Mouse (Mus musculus): ENCODE results near the gene Adipor1.
A peak's percentile ranks its signal among the peaks of the same experiment; 100 is the strongest.

The Adipor1 gene

GRCm38 (mm10) chr1:134415168-134415831 is at the start of gene Adipor1:
Adipor1 (plus strand) TSS chr1:134415378.
- DNase-seq (ENCODE audit: extremely low spot score, low spot score), result peak; percentile 96

DNA sequence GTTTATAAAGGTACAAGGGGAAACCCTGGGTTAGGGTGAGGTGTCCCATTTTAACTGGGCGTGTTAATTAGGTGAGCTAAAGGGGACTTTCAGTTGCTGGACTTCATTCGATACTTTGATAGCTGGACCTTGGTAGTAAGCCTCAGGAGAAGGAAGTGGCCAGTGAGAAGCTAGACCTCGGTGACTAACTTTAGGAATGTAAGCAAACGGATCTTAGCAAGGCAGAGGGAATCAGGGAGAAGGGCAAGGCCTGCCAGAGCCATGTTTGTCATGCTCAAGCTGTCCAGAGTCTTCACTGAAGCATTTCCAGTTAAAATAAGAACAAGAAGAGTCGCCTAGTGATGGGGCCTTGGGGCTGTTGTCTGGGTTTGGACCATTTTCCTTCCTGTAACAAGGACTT is 49.7 kb upstream of the Adipor1 start:
- no peak for DNase-seq (ENCODE audit: extremely low spot score, low spot score)

DNA sequence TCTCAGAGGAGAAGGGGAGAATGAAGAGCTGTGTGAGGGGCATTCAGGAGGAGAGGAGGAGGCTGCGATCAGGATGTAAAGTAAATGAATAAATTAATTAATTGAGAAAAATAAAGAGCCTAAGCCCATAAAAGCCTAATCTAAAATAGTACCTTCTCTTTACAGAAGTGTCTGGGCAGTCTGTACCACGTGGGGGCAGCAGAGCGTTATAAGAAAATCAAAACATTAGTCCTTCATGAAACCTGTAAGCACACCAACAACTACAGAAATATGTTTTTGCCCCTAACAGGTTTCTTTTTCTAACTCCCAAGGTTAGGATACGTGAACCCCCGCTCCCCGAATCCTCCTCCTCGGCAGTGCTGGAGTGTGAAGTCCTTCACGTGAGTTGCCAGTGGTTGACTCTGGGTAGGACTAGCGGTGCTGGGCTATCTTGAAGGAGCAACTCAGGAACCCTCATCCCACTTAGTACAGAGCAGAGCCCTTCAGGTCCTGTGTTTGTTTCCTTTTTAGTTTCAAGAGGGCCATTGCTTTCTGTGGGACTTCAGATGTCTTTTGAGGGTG is 46.3 kb upstream of the Adipor1 start:
- no peak for DNase-seq (ENCODE audit: extremely low spot score, low spot score)

DNA sequence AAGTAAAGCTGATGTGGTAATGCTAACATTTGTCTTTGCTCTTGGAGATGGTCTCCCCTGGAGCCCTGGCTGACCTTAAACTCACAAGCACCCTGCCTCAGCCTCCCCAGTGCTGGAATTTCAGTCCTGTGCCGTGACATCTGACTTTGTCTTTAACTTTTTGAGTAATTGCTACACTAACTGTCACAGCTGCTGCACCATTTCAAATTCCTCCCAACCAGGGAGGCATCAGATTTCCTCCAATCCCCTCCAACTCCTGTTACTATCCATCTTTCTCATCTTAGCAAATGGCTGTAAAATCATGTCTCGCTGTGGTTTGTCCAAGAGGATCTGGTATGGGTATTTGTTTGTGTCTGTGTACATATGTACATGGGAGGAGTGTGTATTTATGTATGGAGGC is 41.1 kb upstream of the Adipor1 start:
- DNase-seq (ENCODE audit: extremely low spot score, low spot score), result no peak

- no peak for DNase-seq (ENCODE audit: extremely low spot score, low spot score)
Measured at GRCm38 (mm10) chr1:134381051-134381450, 34.1 kb upstream of the Adipor1 start.

DNA sequence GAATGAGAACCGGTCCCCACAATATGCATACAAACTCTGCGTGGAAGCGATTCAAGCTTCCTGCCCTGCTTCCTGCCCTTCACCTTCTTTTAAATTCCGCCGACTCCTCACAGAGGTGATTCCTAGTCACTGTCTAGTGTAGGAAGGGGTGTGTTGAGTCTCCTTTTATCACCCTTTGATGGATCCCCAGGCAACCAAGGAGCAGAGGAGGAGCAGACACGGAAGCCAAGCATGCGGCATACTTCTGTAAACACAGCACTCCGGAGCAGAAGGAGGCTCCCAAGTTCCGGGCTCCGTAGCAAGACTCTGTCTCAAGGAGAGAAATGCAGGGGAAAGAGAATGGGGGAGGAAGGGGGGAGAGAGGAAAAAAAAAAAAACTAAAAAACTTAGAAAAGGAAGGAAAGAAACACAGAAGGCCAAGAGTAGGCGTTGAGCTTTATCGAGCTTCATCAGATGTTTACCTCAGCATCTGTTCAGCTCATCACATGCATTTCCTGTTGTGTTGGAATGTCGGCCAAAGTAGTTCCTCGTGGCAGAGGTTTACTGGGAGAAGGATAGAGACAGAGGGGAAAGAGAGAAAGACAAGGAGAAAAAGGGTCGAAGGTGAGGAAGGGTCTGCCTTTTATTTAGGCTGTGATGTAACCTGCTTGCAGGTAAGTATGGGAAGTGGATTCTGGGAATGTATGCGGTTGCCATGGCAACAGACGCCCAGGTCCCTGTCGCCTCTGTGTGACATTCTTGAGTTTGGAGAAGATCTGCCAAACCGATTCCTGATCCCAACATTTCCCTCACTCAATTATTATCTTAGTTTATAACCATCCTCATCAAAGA is 33.2 kb upstream of the Adipor1 start:
- DNase-seq (ENCODE audit: extremely low spot score, low spot score), result peak; percentile 31

DNA sequence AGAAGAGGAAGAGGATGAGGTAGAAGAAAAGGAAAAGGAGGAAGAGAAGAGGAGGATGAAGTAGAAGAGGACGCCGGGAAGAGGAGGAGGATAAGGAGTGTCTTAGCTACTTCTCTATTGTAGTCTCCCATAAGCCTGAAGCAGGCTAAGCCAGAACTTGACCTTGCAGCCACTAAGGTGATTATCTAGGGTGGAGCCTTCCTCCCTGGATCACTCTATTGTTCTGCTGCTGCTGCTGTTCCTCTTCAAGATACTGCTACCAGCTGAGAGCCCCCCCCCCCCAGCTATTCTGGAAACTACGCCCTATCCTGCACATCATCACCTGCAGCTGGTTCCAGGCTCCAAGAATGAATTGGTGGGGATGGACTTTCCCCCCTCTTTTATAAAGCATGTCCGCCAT is 30.6 kb upstream of the Adipor1 start:
- no peak for DNase-seq (ENCODE audit: extremely low spot score, low spot score)

DNA sequence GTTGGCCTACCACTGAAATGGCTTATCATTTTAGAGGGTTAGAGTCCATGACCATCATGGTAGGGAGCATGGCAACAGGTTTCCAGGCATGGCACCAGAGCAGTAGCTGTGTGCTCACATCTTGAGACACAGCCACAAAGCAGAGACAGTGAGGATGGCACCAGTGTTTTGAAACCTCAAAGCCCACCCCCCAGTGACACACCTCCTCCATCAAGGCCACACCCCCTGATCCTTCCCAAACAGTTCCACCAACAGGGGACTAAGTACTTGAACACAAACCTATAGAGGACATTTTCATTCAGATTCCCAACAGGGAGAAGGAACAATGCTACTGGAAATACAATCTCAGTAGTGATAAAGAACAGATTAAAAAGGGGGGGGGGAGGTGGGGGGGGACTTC is 30.0 kb upstream of the Adipor1 start:
- no peak for DNase-seq (ENCODE audit: extremely low spot score, low spot score)

- DNase-seq (ENCODE audit: extremely low spot score, low spot score), result no peak
Measured at GRCm38 (mm10) chr1:134385666-134386065, 29.5 kb upstream of the Adipor1 start, which contains the start of gene 4933406M09Rik. 4933406M09Rik (plus strand) TSS chr1:134385940.

GRCm38 (mm10) chr1:134393827-134394226 is 21.4 kb upstream of the Adipor1 start:
- no peak for DNase-seq (ENCODE audit: extremely low spot score, low spot score)

DNA sequence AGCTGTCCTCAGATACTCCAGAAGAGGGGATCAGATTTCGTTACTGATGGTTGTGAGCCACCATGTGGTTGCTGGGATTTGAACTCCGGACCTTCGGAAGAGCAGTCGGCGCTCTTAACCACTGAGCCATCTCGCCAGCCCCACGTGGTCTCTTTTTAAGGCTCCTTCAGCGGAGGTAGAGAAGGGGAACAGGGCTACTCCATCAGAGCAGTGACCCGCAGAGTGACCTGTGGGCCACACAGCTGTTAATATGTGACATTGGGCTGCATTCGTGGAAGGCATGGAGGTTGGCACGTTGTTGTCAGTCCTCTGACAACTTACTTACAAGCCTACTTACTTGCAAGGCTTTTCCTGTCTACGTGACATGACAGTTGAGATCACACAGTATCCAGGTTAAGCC is 17.0 kb upstream of the Adipor1 start:
- DNase-seq (ENCODE audit: extremely low spot score, low spot score), result no peak

- DNase-seq (ENCODE audit: extremely low spot score, low spot score), result no peak
Measured at GRCm38 (mm10) chr1:134399735-134400134, 15.4 kb upstream of the Adipor1 start.

- DNase-seq (ENCODE audit: extremely low spot score, low spot score), result peak; percentile 91
Measured at GRCm38 (mm10) chr1:134405509-134406413, 9.4 kb upstream of the Adipor1 start, which contains the start of gene Cyb5r1. Cyb5r1 (plus strand) TSS chr1:134405559.

GRCm38 (mm10) chr1:134406414-134406771 is 8.8 kb upstream of the Adipor1 start:
- no peak for DNase-seq (ENCODE audit: extremely low spot score, low spot score)

DNA sequence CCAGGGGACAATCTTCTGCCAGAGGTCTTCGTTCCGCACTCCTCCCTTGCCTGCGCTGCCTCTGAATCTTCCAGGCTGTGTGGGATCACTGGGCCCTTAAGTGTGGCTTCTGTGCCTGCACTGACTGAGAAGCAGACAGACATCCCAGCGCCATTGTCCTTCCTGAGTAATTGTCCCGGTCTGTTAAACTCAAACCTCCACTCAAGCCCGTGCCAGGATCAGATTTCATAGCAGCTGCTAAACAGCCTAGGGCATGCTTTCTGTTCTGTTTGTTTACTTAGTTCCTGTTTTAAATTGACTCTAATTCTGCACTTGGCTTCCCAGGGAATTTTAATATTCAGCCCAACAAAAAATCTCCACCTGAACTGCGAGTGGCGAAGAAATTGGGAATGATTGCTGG is 7.1 kb upstream of the Adipor1 start:
- no peak for DNase-seq (ENCODE audit: extremely low spot score, low spot score)

GRCm38 (mm10) chr1:134411706-134412629 is 3.2 kb upstream of the Adipor1 start:
- no peak for DNase-seq (ENCODE audit: extremely low spot score, low spot score)

GRCm38 (mm10) chr1:134414038-134414437 is 1.1 kb upstream of the Adipor1 start:
- DNase-seq (ENCODE audit: extremely low spot score, low spot score), result no peak

- no peak for DNase-seq (ENCODE audit: extremely low spot score, low spot score)
Measured at GRCm38 (mm10) chr1:134414501-134415167, 544 bp upstream of the Adipor1 start.

DNA sequence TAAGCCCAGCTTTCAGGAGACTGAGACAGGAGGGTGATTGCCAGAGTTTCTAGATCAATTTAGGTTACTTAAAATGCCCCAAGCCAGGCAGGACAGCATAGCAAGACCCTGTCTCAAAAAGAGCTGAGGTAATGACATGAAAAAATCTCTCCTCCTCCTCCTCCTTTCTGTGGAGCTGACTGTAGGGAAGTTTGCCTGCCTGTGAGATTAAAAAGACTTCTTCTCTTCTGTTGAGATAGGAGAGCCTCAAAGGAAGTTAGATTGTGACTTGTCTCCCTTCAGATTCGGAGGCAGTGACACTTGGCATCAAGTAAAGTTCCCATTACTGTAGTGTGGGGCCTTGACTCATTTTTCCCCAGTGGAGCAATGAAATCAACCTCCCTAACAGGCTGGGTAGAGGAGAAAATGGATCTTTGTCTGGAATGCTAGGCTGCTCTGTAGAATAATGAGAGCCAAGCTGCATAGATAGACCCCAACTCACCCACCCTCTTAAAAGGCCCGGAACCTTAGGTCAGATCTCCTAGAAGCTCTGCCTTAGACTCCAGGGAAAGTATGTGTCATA is 3.3 kb downstream of the Adipor1 start:
- DNase-seq (ENCODE audit: extremely low spot score, low spot score), result no peak
